Mouse (Mus musculus) hindbrain, embryonic 14.5 days (tissue): ENCODE results near the gene Mapkapk3. TPM values are rescaled to one million over a fixed set of nuclear protein-coding genes. Genes with fewer than 3 reads are reported as not detected.

Experiments
- ATAC-seq: fragments of 200-750 bp; cut with Nextera tagmentation; 2 replicates; pipeline ENCODE4 v1.8.0; 2017; ENCODE audit warnings: moderate number of reproducible peaks, mild to moderate bottlenecking, moderate TSS enrichment, moderate library complexity; ENCODE audit not compliant: low FRiP score
- DNase-seq: peaks from one replicate; pipeline ENCODE4 v3.0.0-alpha.2; 2015; ENCODE audit warnings: low spot score
- H3K27ac ChIP-seq: fragments of 300-500 bp; sonication (generic); 2 replicates; pipeline ENCODE4 v1.5.1; 2014; ENCODE audit warnings: mild to moderate bottlenecking, moderate library complexity
- H3K27me3 ChIP-seq: fragments of 300-500 bp; sonication (generic); 2 replicates; pipeline ENCODE4 v1.6.1; 2014; ENCODE audit warnings: mild to moderate bottlenecking, low read length, mixed read lengths; ENCODE audit not compliant: control insufficient read depth, insufficient read depth
- H3K36me3 ChIP-seq: fragments of 300-500 bp; sonication (generic); replicated peaks from 2 replicates; pipeline ENCODE4 v1.6.1; 2014; ENCODE audit not compliant: control insufficient read depth, insufficient read depth
- H3K4me1 ChIP-seq: fragments of 300-500 bp; sonication (generic); replicated peaks from 2 replicates; pipeline ENCODE4 v1.6.1; 2014; ENCODE audit warnings: antibody characterized with exemption, low read length, mixed read lengths; ENCODE audit not compliant: control insufficient read depth, insufficient read depth
- H3K4me2 ChIP-seq: fragments of 300-500 bp; sonication (generic); replicated peaks from 2 replicates; pipeline ENCODE4 v1.6.1; 2014; ENCODE audit warnings: mild to moderate bottlenecking, moderate library complexity
- H3K4me3 ChIP-seq: fragments of 300-500 bp; sonication (generic); replicated peaks from 2 replicates; pipeline ENCODE4 v1.5.1; 2014; ENCODE audit warnings: mild to moderate bottlenecking, low read length
- H3K9ac ChIP-seq: fragments of 300-500 bp; sonication (generic); 2 replicates; pipeline ENCODE4 v1.6.1; 2014
- H3K9me3 ChIP-seq: fragments of 300-500 bp; sonication (generic); 2 replicates; pipeline ENCODE4 v1.6.1; 2016; ENCODE audit warnings: low read length; ENCODE audit not compliant: control insufficient read depth
- WGBS: fragments of 180-500 bp; shearing (Covaris S2); extraction: QIAGEN DNeasy Blood & Tissue Kit; methylation state at CpG from one replicate; pipeline ENCODE4 v1.1.7; 2014; 5-methylcytosine and 5-hydroxymethylcytosine counted together
- microRNA-seq: library from miRNA; unstranded; fragments of <30 nt; microRNA quantifications from one replicate; pipeline ENCODE4, GENCODE M21; 2016
- polyA plus RNA-seq: library from polyadenylated mRNA; unstranded; fragments of >200 nt; fragmentation: Nextera tagmentation; extraction: Ambion mirVana; gene quantifications from 2 replicates; pipeline ENCODE4 v1.2.1, GENCODE M21; 2014

The Mapkapk3 gene
- polyA plus RNA-seq, 1 experiment from 2014 or later = 2.3 TPM

- H3K9ac ChIP-seq = no peak overlapping the region
- no peak; the same call in 1 of the 2 replicates for ATAC-seq
- H3K4me3 ChIP-seq = no peak overlapping the region
- no peak for DNase-seq
- 89% methylated on average over 1 of the region's 1 CpGs for WGBS
- no peak overlapping the region for H3K4me2 ChIP-seq
- H3K9me3 ChIP-seq = no peaks in the 10 kb centered on the region
- no peaks in the 10 kb centered on the region for H3K36me3 ChIP-seq
- H3K27ac ChIP-seq = no peak overlapping the region
- H3K4me1 ChIP-seq = 0 out of 2 replicates have a peak, but pooled peaks cover 3% of the 10 kb centered on the region
- no peaks in the 10 kb centered on the region for H3K27me3 ChIP-seq
Measured at GRCm38 (mm10) chr9:107224597-107224996, 65.1 kb downstream of the Mapkapk3 start.

Small RNAs within 50 kb of the gene (microRNA-seq; reads per million reads assigned to microRNA genes)
- gene Gm22238 = not detected

Other genes with a start within 250 kb of the Mapkapk3 start
- 25.7 and 27.9 TPM in 2 replicates for gene Dock3, start 58.0 kb downstream of the Mapkapk3 start, polyA plus RNA-seq
- 6.0 and 6.7 TPM in 2 replicates for gene Cish, start 6.1 kb upstream of the Mapkapk3 start, polyA plus RNA-seq
- 16.7 and 19.1 TPM in 2 replicates for gene Hemk1, start 48.5 kb upstream of the Mapkapk3 start, polyA plus RNA-seq
- 5.4 and 5.6 TPM in 2 replicates for gene 6430571L13Rik, start 50.7 kb upstream of the Mapkapk3 start, polyA plus RNA-seq
- 6.8 and 7.7 TPM in 2 replicates for gene Cacna2d2, start 109.7 kb upstream of the Mapkapk3 start, polyA plus RNA-seq
- 47.1 and 51.7 TPM in 2 replicates for gene Tmem115, start 244.1 kb upstream of the Mapkapk3 start, polyA plus RNA-seq